Mouse (Mus musculus) thymus, adult 2 months (tissue): ENCODE data around the gene Klf11. TPM values are rescaled to one million over a fixed set of nuclear protein-coding genes. Genes with fewer than 3 reads are reported as not detected.
A peak's percentile ranks its signal among the peaks of the same experiment; 100 is the strongest.

Experiments used
- DNase-seq: peaks from one replicate; pipeline ENCODE4 v3.0.0; 2021
- H3K27ac ChIP-seq: fragments of 200-500 bp; 2 replicates; pipeline ENCODE4 v1.5.1; 2012; ENCODE audit warnings: low read length, control low read depth; ENCODE audit not compliant: control insufficient read depth, insufficient read depth
- H3K27me3 ChIP-seq: fragments of 200-500 bp; 2 replicates; pipeline ENCODE4 v1.6.1; 2012; ENCODE audit warnings: mild to moderate bottlenecking, low read length, moderate library complexity, mixed read lengths; ENCODE audit not compliant: control insufficient read depth, insufficient read depth
- H3K36me3 ChIP-seq: fragments of 200-500 bp; 2 replicates; pipeline ENCODE4 v1.6.1; 2012; ENCODE audit warnings: mild to moderate bottlenecking, low read length, moderate library complexity; ENCODE audit not compliant: control insufficient read depth, insufficient read depth
- H3K4me1 ChIP-seq: fragments of 200-500 bp; replicated peaks from 2 replicates; pipeline ENCODE4 v1.6.1; 2012; ENCODE audit warnings: low read length; ENCODE audit not compliant: control insufficient read depth, insufficient read depth
- H3K4me3 ChIP-seq: fragments of 200-500 bp; 2 replicates; pipeline ENCODE4 v1.5.1; 2012; ENCODE audit warnings: mild to moderate bottlenecking, low read length, control low read depth, moderate library complexity; ENCODE audit not compliant: control insufficient read depth, insufficient read depth
- CTCF ChIP-seq: fragments of 200-500 bp; IDR thresholded peaks from 2 replicates; pipeline ENCODE4 v1.5.1; 2012; ENCODE audit warnings: mild to moderate bottlenecking, control low read depth, low read length, moderate library complexity, borderline replicate concordance; ENCODE audit not compliant: control insufficient read depth, poor library complexity, insufficient read depth; ENCODE audit errors: extremely low read depth
- POLR2A ChIP-seq: fragments of 200-500 bp; IDR thresholded peaks from 2 replicates; pipeline ENCODE4 v1.6.1; 2012; ENCODE audit warnings: mild to moderate bottlenecking, low read length, control low read depth, moderate library complexity; ENCODE audit not compliant: control insufficient read depth, poor library complexity, insufficient read depth; ENCODE audit errors: extremely low read depth
- WGBS: fragments of 180-500 bp; shearing (Covaris S2); methylation state at CpG from one replicate; pipeline ENCODE4 v1.1.7; 2018; 5-methylcytosine and 5-hydroxymethylcytosine counted together
- polyA plus RNA-seq: library from polyadenylated mRNA; depleted of rRNA; stranded (reverse); fragments of >200 nt; gene quantifications from 2 replicates; pipeline ENCODE4 v1.2.3, GENCODE M21; 2012; rRNA removed

The Klf11 gene
- polyA plus RNA-seq, 1 experiment, result 4.9 TPM

DNA sequence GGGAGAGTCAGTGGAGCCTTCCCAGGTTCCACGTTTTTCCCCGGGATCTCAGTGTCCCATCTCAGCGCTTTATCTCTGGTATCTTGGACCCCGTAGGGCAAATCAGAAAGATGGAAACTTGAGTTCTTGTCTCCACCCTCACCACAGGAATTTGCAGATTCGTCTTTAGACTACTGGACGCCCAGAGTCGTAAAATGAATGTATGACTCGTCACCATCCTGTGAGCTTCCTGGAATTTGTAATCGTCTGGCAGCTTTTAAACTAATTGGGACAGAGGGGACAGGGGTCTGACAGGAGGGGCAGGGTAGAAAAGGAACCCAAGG lies 56.4 kb downstream of the Klf11 start:
- WGBS, result under 1% methylated on average over 9 of the region's 9 CpGs
- Histone ChIP-seq H3K27me3 (no peaks in the 10 kb centered on the region), H3K4me3 (peak overlapping the region; percentile 56), H3K4me1 (peaks cover 25% of the 10 kb centered on the region), H3K36me3 (peaks cover 8% of the 10 kb centered on the region), H3K27ac (peak overlapping the region; percentile 48; the same call in 1 of the 2 replicates)
- TF ChIP-seq CTCF, result no peak
- DNase-seq, result no peak

DNA sequence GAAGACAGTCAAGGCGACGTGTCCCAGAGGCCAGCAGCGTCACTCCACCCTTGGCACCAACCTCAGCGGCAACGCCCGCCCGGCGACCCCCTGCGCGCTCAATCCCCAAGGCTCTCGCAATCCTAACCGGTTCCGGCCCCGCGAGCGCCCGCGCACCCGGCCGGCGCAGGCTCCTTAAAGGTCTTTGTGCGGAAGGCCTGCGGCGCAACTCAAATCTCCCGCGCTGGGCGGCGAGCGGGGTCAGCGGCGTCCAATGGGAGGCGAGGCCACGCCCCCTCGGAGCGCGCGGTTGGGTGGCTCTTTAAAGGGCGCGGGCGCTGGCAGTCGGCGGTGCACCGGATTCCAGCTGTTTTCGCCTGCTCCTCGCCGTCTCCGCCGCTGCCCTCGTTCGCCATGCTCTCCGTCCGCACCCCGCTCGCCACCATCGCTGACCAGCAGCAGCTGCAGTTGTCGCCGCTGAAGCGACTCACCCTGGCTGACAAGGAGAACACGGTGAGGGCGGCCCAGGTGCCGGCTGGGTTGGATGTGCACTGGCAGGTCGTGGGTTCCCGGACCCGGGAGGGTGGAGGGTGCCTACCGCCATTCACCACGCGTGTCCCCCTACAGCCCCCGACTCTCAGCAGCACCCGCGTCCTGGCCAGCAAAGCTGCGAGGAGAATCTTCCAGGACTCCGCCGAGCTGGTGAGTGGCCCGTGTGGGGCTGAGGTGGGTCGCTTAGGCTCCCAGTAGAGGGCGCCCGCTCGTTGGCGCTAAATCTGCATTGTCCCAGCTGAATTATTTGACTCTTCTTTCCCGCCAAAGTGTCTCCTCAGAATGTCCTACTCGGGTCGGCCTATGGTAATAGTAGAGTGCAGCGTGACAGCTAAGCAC lies 57.1 kb downstream of the Klf11 start, which contains the start of gene Rrm2:
Gene Rrm2 (plus strand): TSS at position 288 of the 870 bp plus-strand sequence.
- H3K4me3 ChIP-seq, result peak within 1 kb of the TSS; percentile 98
- H3K27ac ChIP-seq, result peak within 1 kb of the TSS; percentile 48; the same call in 1 of the 2 replicates
- under 1% methylated on average over 83 of the region's 83 CpGs for WGBS
- peaks cover 25% of the 10 kb centered on the region for H3K4me1 ChIP-seq
- TF ChIP-seq CTCF (peak; percentile 69; the same call in 1 of the 2 replicates), POLR2A (no peak; the same call in 1 of the 2 replicates)
- peak; percentile 95 for DNase-seq
- peaks cover 9% of the 10 kb centered on the region for H3K36me3 ChIP-seq
- no peaks in the 10 kb centered on the region for H3K27me3 ChIP-seq

DNA sequence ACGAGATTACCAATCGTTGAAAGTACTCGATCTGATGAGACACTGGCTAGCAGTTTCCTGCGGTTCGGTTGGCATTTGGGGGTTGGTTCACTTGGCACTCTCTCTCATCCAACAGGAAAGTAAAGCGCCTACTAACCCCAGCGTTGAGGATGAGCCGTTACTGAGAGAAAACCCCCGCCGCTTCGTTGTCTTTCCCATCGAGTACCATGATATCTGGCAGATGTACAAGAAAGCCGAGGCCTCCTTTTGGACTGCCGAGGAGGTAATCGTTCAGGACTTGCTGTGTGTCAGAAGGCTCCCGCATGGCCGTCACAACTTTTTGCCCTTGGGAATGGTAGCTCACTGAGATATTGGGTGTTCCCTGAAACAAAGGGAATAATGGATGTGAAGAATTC lies 57.7 kb downstream of the Klf11 start:
- Histone ChIP-seq H3K4me1 (peaks cover 25% of the 10 kb centered on the region), H3K4me3 (peak overlapping the region; percentile 98), H3K27me3 (no peaks in the 10 kb centered on the region), H3K27ac (peak overlapping the region; percentile 31; the same call in 1 of the 2 replicates), H3K36me3 (peaks cover 12% of the 10 kb centered on the region)
- TF ChIP-seq POLR2A (no peak), CTCF (no peak)
- WGBS, result 1% methylated on average over 17 of the region's 17 CpGs
- DNase-seq, result no peak

DNA sequence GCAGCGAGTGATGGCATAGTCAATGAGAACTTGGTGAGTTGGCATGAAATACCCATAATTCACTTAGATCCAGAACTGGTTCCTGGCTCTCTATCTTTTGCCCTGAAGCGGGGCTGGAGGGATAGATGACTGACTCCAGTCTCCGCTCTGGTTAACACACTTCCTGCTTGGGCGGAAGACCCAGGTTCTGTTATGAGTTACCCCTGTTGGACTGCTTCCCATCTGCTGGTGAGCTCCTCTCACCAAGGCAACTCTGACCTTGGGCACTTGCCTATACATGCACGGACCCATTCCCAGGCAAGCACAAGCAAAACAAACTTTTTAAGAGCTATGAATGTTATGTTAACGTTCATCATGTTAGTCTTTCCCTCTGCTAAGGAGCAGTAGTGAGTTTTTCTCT lies 58.3 kb downstream of the Klf11 start:
- H3K27me3 ChIP-seq, result no peaks in the 10 kb centered on the region
- 7% methylated on average over 6 of the region's 6 CpGs for WGBS
- H3K27ac ChIP-seq, result no peak overlapping the region
- peak overlapping the region; percentile 18 for H3K4me3 ChIP-seq
- peaks cover 12% of the 10 kb centered on the region for H3K36me3 ChIP-seq
- H3K4me1 ChIP-seq, result peaks cover 25% of the 10 kb centered on the region
- peak; percentile 42 for DNase-seq
- no peak for TF ChIP-seq POLR2A
- TF ChIP-seq CTCF, result no peak

DNA sequence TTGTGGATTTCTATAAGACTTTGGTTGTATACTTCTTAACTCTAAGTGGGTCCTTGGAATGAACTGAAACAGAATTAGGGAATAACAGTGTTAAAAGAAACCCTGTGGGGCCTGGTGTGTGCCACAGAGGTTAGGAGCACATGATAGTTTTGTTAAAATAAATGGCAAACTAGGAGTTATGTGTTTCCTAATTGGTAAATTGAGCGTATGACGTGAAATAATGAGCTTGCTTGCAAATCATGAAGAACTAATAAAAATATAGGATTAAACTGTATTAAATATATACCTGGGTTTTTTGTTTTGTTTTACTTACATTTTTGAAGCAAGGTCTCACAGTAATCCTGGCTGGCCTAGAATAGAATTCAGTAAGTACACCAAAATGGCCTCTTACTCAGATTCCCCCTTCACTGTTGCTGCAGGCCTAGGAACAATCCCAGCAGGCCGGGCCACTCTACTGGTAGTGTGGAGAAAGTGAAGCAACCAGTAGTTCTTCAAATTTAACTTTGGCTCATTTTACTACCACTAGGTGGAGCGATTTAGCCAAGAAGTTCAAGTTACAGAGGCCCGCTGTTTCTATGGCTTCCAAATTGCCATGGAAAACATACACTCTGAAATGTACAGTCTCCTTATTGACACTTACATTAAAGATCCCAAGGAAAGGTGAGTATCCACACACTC lies 58.9 kb downstream of the Klf11 start:
- H3K36me3 ChIP-seq, result peaks cover 12% of the 10 kb centered on the region
- H3K4me3 ChIP-seq, result no peak overlapping the region
- H3K27me3 ChIP-seq, result no peaks in the 10 kb centered on the region
- H3K27ac ChIP-seq, result no peak overlapping the region
- DNase-seq, result peak; percentile 41
- H3K4me1 ChIP-seq, result peaks cover 25% of the 10 kb centered on the region
- no peak for TF ChIP-seq CTCF
- no peak for TF ChIP-seq POLR2A
- WGBS, result 36% methylated on average over 5 of the region's 5 CpGs

DNA sequence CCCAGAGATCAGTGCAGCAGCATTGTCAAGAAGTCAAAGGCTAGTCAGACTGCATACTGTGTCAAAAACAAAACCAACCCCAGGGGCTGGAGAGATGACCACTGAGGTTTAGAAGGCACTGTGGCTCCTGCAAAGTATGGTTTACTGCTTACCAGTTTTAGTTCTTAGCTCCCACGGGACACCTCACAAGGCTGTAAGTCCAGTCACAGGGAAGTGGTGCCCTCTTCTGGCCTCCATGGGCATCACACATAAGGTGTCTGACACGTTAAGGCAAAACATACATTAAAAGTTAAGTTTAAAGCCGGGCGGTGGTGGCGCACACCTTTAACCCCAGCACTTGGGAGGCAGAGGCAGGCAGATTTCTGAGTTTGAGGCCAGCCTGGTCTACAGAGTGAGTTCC lies 59.6 kb downstream of the Klf11 start:
- no peak overlapping the region for H3K27ac ChIP-seq
- DNase-seq, result peak; percentile 30
- 70% methylated on average over 5 of the region's 5 CpGs for WGBS

More for the DNA sequence above, 59.6 kb downstream of the Klf11 start:
- Histone ChIP-seq H3K4me1 (peaks cover 25% of the 10 kb centered on the region), H3K27me3 (no peaks in the 10 kb centered on the region), H3K36me3 (peaks cover 12% of the 10 kb centered on the region), H3K4me3 (no peak overlapping the region)
- no peak for TF ChIP-seq CTCF
- no peak for TF ChIP-seq POLR2A

Other genes with a start within 250 kb of the Klf11 start
- gene Taf1b, start 152.9 kb upstream of the Klf11 start, polyA plus RNA-seq, result 13.2 and 14.7 TPM in 2 replicates
- gene Grhl1, start 79.0 kb upstream of the Klf11 start, polyA plus RNA-seq, result 1.6 TPM in 2 replicates
- gene Cys1, start 30.5 kb downstream of the Klf11 start, polyA plus RNA-seq, result 1.6 and 3.4 TPM in 2 replicates
- 77.4 and 166 TPM in 2 replicates for gene Rrm2, start 57.0 kb downstream of the Klf11 start, polyA plus RNA-seq
- 0.85 and 1.3 TPM in 2 replicates for gene Mboat2, start 179.6 kb downstream of the Klf11 start, polyA plus RNA-seq